Mouse (Mus musculus) hindbrain, embryonic 10.5 days (tissue): ENCODE data around the gene Gm4894. TPM values are rescaled to one million over a fixed set of nuclear protein-coding genes. Genes with fewer than 3 reads are reported as not detected.

ENCODE experiments used
- DNase-seq: peaks from one replicate; pipeline ENCODE4 v3.0.0-alpha.2; 2017; ENCODE audit warnings: low spot score
- H3K27ac ChIP-seq: fragments of 300-500 bp; sonication (generic); 2 replicates; pipeline ENCODE4 v1.5.1; 2016; ENCODE audit warnings: mild to moderate bottlenecking, moderate library complexity
- H3K27me3 ChIP-seq: fragments of 300-500 bp; sonication (generic); 2 replicates; pipeline ENCODE4 v1.6.1; 2016; ENCODE audit warnings: mild to moderate bottlenecking; ENCODE audit not compliant: poor library complexity, insufficient read depth, severe bottlenecking
- H3K36me3 ChIP-seq: fragments of 300-500 bp; sonication (generic); 2 replicates; pipeline ENCODE4 v1.6.1; 2016; ENCODE audit warnings: mild to moderate bottlenecking, moderate library complexity
- H3K4me1 ChIP-seq: fragments of 300-500 bp; sonication (generic); replicated peaks from 2 replicates; pipeline ENCODE4 v1.6.1; 2016; ENCODE audit warnings: mild to moderate bottlenecking
- H3K4me3 ChIP-seq: fragments of 300-500 bp; sonication (generic); 2 replicates; pipeline ENCODE4 v1.5.1; 2016; ENCODE audit warnings: mild to moderate bottlenecking, moderate library complexity
- H3K9me3 ChIP-seq: fragments of 300-500 bp; sonication (generic); 2 replicates; pipeline ENCODE4 v1.6.1; 2016; ENCODE audit warnings: mild to moderate bottlenecking, moderate library complexity
- WGBS: fragments of 180-500 bp; shearing (Covaris S2); methylation state at CpG from one replicate; pipeline ENCODE4 v1.1.7; 2016; 5-methylcytosine and 5-hydroxymethylcytosine counted together
- polyA plus RNA-seq: library from polyadenylated mRNA; unstranded; fragments of >200 nt; fragmentation: Nextera tagmentation; extraction: Ambion mirVana; gene quantifications from 2 replicates; pipeline ENCODE4 v1.2.1, GENCODE M21; 2016

Gene Gm4894
- not detected in 2 replicates for polyA plus RNA-seq

DNA sequence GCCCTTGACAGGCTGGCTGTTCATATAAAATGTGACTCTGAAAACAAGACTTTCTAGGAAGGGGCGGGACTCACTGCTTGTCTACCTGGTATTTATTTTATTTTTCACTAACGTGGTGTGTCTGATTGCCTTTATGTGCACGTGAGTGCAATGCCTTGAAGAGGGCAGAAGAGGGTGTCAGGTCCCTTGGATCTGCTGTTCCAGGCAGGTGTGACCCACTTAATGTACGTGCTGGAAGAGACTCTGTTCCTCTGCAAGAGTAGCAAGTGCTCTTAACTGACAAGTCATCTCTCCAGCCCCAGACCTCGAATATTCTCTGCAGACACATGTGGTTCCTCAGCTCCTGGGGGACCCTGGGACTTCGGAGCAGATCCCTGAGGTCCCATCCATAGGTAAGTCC is at the start of gene Gm4894:
TSS of gene Gm4894 (plus strand) at position 301 of the 400 bp plus-strand sequence.
- DNase-seq = no peak
- Histone ChIP-seq H3K4me3 (no peak within 1 kb of the TSS), H3K27me3 (no peaks in the 10 kb centered on the region), H3K9me3 (no peaks in the 10 kb centered on the region), H3K36me3 (no peaks in the 10 kb centered on the region), H3K27ac (no peak within 1 kb of the TSS), H3K4me1 (no peaks in the 10 kb centered on the region)
- 80% methylated on average over 6 of the region's 6 CpGs for WGBS

DNA sequence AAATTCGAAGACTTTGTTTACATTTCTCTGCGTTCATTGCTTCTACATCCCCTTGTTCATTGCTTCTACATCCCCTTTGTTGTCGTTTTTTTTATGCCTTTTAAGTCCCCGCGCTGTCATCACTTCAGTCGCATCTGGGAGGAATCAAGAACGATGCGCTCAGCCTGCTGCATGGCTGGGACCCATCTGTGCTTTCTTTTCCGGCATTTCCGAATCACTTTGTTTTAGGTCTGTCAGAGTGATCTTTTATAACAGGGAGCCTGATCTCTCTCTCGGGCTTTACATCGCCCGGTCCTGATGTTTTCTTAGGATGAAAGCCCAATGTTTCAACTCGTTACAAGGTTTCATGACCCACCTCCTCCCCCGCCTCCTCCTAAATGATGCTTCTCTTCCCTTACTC is 44.0 kb upstream of the Gm4894 start:
- WGBS = 51% methylated on average over 15 of the region's 15 CpGs
- H3K27ac ChIP-seq = no peak overlapping the region
- DNase-seq = peak; percentile 25

DNA sequence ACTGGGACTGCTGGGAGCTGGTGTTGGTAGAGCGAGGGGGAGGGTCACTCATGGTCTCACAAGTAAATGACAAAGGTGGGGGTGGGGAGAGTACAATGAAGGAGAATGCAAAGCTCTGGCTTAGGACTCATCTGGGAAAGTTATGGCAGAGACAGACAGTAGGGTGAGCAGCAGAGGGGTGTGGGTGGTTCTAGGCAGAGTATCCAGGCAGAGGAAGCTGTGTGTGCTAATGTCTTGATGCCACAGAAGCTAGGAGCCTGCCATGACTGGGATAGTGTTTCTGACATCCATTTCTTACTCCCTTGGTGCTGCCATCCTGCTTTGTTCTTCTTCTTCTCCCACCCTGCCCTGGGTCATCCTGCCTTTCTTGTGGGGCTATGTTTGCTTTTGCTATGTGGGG is 38.8 kb upstream of the Gm4894 start:
- WGBS = 81% methylated on average over 1 of the region's 1 CpGs
- DNase-seq = no peak
- no peaks in the 10 kb centered on the region; the same call in 1 of the 2 replicates for H3K27me3 ChIP-seq
- no peak overlapping the region for H3K27ac ChIP-seq
- H3K4me1 ChIP-seq = peaks cover 21% of the 10 kb centered on the region
- H3K9me3 ChIP-seq = no peaks in the 10 kb centered on the region
- H3K4me3 ChIP-seq = no peak overlapping the region
- H3K36me3 ChIP-seq = no peaks in the 10 kb centered on the region

More for the DNA sequence above, 44.0 kb upstream of the Gm4894 start:
- Histone ChIP-seq H3K9me3 (no peaks in the 10 kb centered on the region), H3K4me3 (no peak overlapping the region), H3K27me3 (peaks cover 3% of the 10 kb centered on the region; the same call in 1 of the 2 replicates), H3K36me3 (no peaks in the 10 kb centered on the region), H3K4me1 (peaks cover 26% of the 10 kb centered on the region)

DNA sequence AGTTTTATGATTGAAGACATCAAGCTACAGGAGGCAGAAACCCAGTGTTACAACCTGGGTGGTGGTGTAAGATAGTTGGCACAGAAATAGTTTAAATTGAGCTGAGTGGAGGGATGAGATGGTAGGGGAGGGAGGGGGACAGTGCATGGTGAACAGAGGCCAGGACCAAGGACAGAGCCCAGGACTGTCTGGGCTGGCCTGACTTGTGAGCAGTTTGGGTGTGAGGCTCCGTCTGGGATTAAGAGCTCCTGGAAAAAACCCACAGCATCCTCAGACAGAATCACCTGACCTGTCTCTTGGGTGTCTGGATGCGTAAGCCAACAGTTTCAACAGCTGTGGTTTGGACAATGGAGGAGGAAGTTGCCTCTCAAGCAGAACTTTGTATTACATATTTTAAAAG is 35.6 kb upstream of the Gm4894 start:
- H3K27ac ChIP-seq = no peak overlapping the region
- 47% methylated on average over 2 of the region's 2 CpGs for WGBS

DNA sequence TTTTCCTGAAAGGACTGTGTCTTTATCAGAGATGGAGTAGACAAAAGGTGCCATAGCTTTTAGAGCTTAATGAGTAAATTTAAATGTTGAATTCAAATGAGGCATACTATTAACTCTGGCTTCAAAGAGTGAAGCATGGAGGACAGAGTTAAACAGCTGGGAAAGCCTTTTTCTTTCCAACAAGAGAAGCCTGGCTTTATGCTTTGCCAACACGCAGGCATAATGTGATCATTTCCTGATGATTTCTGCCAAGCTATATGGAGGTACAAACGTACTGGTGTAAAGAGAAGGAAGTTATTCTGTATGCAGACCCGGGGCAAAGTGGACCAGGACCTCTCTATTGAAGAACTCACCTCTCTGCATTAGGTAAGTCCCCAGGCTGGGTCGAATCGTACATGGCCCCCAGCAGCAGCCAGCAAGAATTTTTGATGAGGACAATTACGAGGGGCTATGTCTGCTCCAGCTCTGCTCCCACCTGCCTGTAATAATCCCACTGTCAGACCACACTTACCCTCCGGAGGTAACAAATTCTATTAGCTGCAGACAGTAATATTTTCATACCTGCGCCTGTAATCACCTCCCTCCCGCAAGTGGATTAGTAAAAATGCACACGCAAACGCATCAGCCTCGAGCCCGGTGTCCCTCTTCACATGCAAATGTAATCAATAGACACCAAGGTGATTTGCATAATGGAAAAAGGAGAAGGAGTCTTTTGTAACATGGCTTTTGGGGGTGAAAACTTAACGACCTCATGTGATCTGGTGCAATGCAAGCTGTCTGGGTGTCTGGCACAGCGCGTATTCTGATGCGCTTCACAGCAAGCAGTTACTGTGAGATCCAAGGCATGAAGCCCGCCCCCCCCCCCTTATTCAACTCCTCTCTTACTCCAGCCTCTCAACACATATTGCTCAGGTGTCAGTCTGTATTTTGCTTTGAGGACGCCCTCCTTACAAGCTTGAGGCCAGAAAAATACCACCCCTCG is 32.4 kb upstream of the Gm4894 start:
- WGBS = 81% methylated on average over 20 of the region's 20 CpGs
- Histone ChIP-seq H3K4me1 (peaks cover 6% of the 10 kb centered on the region; the same call in 1 of the 2 replicates), H3K27me3 (no peaks in the 10 kb centered on the region), H3K36me3 (no peaks in the 10 kb centered on the region), H3K9me3 (no peaks in the 10 kb centered on the region), H3K4me3 (no peak overlapping the region), H3K27ac (no peak overlapping the region)
- no peak for DNase-seq

More for the DNA sequence above, 35.6 kb upstream of the Gm4894 start:
- Histone ChIP-seq H3K27me3 (no peaks in the 10 kb centered on the region; the same call in 1 of the 2 replicates), H3K4me3 (no peak overlapping the region), H3K36me3 (no peaks in the 10 kb centered on the region), H3K4me1 (peaks cover 23% of the 10 kb centered on the region), H3K9me3 (no peaks in the 10 kb centered on the region)
- peak; percentile 17 for DNase-seq

DNA sequence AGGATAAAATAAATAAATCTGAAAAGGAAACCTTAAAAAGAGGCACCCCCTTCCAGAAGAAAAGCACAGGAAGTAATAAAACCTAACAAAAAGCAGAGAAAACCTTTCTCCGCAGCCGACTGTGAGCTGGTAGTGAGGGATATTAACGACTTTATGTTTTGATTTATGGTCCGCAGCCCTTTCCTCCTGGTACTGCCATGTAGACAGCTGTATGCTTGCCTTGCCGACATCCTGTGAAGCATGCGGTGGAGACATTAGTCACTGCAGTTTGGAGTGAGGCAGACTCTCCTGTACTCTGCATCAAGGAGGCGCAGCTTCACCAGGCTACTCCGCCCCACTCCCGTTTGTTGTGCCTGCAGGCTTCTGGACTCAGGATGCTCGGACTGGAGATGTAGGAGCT is 25.8 kb upstream of the Gm4894 start:
- H3K36me3 ChIP-seq = no peaks in the 10 kb centered on the region
- H3K9me3 ChIP-seq = no peaks in the 10 kb centered on the region
- H3K4me1 ChIP-seq = no peaks in the 10 kb centered on the region
- no peaks in the 10 kb centered on the region for H3K27me3 ChIP-seq
- H3K4me3 ChIP-seq = no peak overlapping the region
- DNase-seq = no peak
- H3K27ac ChIP-seq = no peak overlapping the region
- WGBS = 83% methylated on average over 10 of the region's 10 CpGs

DNA sequence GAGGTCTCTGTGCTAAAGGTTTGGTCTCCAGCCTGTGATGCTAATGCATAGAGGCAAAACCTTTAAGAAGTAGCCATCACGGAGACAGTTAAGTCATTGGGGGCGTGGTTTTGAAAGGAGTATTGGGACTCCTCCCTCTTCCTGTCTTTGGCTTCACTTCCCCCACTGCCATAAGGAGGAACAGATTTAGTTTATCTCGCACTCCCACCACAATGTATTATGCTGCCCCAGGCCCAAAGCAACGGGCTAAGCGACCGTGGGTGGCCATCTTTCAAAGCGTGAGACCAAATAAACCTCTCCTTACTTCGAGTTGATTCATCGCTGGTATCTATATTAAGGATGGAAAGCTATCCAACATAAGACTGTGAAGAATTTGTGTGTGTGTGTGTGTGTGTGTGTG is 22.9 kb upstream of the Gm4894 start:
- no peak for DNase-seq
- H3K27me3 ChIP-seq = no peaks in the 10 kb centered on the region
- H3K36me3 ChIP-seq = no peaks in the 10 kb centered on the region
- H3K27ac ChIP-seq = no peak overlapping the region
- WGBS = 85% methylated on average over 9 of the region's 9 CpGs
- H3K4me3 ChIP-seq = no peak overlapping the region
- no peaks in the 10 kb centered on the region for H3K4me1 ChIP-seq
- no peaks in the 10 kb centered on the region for H3K9me3 ChIP-seq

DNA sequence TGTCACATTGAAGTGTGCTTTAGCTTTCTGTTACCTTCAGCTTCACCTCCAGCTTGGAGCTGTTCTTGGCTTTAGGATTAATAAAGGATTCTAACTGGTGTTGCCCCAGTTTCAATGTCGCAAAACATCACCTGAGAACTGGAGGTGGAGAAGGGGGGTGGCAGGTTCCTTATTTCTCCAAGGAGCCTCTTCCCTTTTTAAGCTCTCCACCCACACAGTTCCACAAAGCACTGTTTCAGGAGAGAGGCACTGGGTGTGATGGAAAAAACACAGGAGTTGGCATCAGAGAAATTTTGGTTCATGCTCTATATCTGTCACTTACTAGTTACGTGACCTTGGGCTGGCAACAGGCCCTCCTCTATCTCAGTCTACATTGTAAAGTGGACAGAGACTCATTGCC is 21.3 kb upstream of the Gm4894 start:
- Histone ChIP-seq H3K9me3 (no peaks in the 10 kb centered on the region), H3K4me3 (no peak overlapping the region), H3K4me1 (no peaks in the 10 kb centered on the region), H3K27ac (no peak overlapping the region), H3K27me3 (no peaks in the 10 kb centered on the region), H3K36me3 (no peaks in the 10 kb centered on the region)
- DNase-seq = no peak
- 93% methylated on average over 2 of the region's 2 CpGs for WGBS

DNA sequence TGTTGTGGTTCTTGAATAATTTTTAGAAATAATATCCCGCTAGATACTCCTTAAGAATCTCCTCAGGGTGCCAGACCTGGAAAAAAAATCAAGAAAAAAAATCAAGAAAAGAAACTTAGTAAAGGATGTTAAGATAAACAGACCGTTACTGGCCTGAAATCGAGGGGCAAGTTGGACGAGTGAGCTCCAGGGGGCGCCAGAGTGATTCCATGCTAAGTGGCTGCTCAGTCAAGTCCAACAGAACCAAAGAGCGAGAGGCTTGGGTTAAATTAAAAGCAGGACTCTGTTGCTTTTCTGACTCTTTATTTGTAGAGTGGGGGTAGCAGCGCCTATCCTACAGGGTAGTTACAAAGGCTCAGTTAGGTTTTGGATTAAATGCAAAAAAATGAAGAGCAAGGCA is 3.5 kb upstream of the Gm4894 start:
- 33% methylated on average over 7 of the region's 7 CpGs for WGBS
- Histone ChIP-seq H3K27ac (no peak overlapping the region), H3K4me3 (no peak overlapping the region), H3K27me3 (no peaks in the 10 kb centered on the region), H3K4me1 (peaks cover 5% of the 10 kb centered on the region), H3K9me3 (no peaks in the 10 kb centered on the region), H3K36me3 (no peaks in the 10 kb centered on the region)
- DNase-seq = peak; percentile 50

DNA sequence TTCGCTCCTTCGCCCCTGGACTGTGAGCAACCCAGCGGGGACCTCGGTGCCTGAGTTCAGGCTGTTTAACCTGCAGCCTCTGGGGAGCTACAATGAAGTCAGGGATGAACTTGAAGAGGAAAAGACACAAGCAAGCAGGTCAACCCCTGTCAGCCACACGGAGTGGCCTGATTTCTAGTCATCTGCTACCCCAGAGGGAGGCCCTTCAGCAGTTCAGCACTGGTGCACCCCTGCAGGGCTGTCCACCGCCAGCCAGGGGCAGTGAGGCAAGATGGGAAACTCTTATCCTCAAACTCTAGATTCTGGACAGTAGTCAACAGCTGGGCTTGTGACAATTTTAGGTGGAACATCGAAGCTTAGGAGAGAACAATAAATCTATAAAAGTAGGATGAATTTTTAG is 18.6 kb downstream of the Gm4894 start:
- DNase-seq = no peak
- Histone ChIP-seq H3K4me3 (no peak overlapping the region), H3K36me3 (no peaks in the 10 kb centered on the region), H3K9me3 (no peaks in the 10 kb centered on the region), H3K27me3 (peaks cover 45% of the 10 kb centered on the region), H3K27ac (no peak overlapping the region), H3K4me1 (peaks cover 16% of the 10 kb centered on the region)
- WGBS = 65% methylated on average over 7 of the region's 7 CpGs

DNA sequence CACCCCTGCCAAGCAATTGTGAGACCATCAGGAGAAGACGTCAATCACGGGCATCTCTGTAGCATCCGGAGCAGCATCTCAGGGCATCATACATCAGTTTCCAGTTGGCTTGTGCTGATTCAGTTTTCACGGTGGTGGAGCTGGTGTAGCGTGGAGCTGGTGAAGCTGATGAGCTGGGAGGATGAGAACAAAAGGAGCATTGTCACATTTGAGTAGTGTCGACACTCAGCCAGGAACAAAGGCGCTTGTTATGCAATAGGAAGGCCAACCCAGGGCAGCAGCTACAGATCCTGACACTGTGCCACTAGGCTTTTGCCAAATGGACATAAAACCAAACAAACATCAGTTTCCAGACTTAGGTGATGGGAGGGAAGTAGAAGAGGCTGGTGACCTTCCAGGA is 23.2 kb downstream of the Gm4894 start:
- Histone ChIP-seq H3K4me3 (no peak overlapping the region), H3K4me1 (peaks cover 16% of the 10 kb centered on the region), H3K36me3 (no peaks in the 10 kb centered on the region), H3K9me3 (no peaks in the 10 kb centered on the region), H3K27me3 (peaks cover 68% of the 10 kb centered on the region), H3K27ac (no peak overlapping the region)
- 27% methylated on average over 7 of the region's 7 CpGs for WGBS
- DNase-seq = peak; percentile 51

DNA sequence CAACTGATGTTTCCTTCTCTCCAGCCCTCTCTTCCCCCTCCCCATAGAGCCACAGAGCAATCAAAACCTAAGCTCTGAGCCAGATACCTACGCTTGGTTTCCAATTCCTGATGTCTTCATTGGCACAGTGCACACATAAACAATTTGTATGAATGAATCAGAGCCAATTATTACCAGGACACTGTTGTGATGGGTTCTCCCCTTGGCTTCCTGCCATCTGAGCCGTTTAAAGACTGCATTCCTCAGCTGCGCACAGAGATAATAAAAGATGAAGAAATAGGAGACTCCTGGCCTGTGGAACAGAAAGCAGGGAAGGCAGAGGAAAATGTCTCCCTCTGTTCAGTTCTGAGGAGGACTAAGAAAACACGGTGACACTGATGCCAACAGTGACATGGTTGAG is 25.6 kb downstream of the Gm4894 start:
- Histone ChIP-seq H3K4me1 (peaks cover 11% of the 10 kb centered on the region), H3K27me3 (peaks cover 51% of the 10 kb centered on the region), H3K27ac (no peak overlapping the region), H3K36me3 (no peaks in the 10 kb centered on the region), H3K4me3 (no peak overlapping the region), H3K9me3 (no peaks in the 10 kb centered on the region)
- no peak for DNase-seq
- WGBS = 85% methylated on average over 4 of the region's 4 CpGs

DNA sequence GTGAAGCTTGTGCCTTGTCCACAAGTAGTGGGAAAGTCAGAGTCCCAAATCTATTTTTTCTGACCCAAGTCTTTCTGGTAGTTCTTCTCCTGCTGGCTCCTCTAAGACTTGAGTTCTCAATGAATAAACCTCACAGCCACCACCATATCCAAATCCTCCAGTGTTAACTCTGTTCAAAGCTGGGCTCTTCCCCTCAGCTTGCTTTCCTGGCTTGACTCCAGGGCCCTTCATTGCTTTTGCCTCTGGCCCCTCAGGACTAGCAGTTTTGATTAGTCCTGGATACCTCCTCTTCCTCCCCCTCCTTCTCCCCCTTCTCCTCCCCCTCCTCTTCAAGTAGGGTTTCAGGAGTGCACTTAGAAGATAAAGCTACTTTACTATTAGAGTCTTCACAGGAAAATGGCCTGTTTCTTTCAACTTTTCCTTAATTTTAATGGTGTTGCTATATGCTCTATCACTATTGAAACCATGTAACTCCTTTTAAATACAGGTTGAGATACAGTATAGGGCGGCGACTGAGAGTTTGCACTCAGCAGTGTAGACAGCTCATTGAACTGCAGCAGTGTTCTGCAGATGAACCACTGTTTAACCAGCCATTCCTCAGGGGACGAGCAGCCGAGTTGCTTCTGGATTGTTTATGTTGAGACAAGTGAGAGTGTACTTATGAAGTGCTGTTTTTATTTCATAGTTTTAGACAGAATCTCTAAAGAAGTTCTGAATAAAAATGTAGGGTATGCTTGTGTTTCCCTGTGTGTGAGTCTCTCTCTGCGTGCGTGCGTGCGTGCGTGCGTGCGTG is 26.4 kb downstream of the Gm4894 start:
- no peaks in the 10 kb centered on the region for H3K9me3 ChIP-seq
- 88% methylated on average over 11 of the region's 11 CpGs for WGBS
- no peak overlapping the region for H3K4me3 ChIP-seq
- peaks cover 45% of the 10 kb centered on the region for H3K27me3 ChIP-seq
- H3K27ac ChIP-seq = no peak overlapping the region
- DNase-seq = no peak
- no peaks in the 10 kb centered on the region for H3K36me3 ChIP-seq
- peaks cover 11% of the 10 kb centered on the region for H3K4me1 ChIP-seq
